Mouse (Mus musculus): ENCODE data around the gene Tnfrsf12a. TPM values are rescaled to one million over a fixed set of nuclear protein-coding genes. Genes with fewer than 3 reads are reported as not detected.
A peak's percentile ranks its signal among the peaks of the same experiment; 100 is the strongest.

The Tnfrsf12a gene
- polyA plus RNA-seq, 1 experiment from 2014 or later = 2.8 TPM

- H3K27ac ChIP-seq = no peak overlapping the region
- H3K4me2 ChIP-seq (replicated peaks) = peak overlapping the region; percentile 41
- H3K9ac ChIP-seq = 0 out of 2 replicates have a peak overlapping the region, but pooled peaks have one; percentile 28
- no peaks in the 10 kb centered on the region for H3K9me3 ChIP-seq (replicated peaks)
- ATAC-seq (ENCODE audit: low FRiP score) = peak; percentile 71
- 17% methylated on average over 22 of the region's 22 CpGs for WGBS
- H3K36me3 ChIP-seq = no peaks in the 10 kb centered on the region
- H3K27me3 ChIP-seq = peaks cover 3% of the 10 kb centered on the region; the same call in 1 of the 2 replicates
- peaks cover 5% of the 10 kb centered on the region; the same call in 1 of the 2 replicates for H3K4me1 ChIP-seq
- H3K4me3 ChIP-seq = peak overlapping the region; percentile 8; the same call in 1 of the 2 replicates
Measured at GRCm38 (mm10) chr17:23630195-23631020, 46.9 kb downstream of the Tnfrsf12a start.

- no peaks in the 10 kb centered on the region for H3K9me3 ChIP-seq (replicated peaks)
- no peak overlapping the region for H3K4me3 ChIP-seq
- H3K27me3 ChIP-seq = peaks cover 3% of the 10 kb centered on the region; the same call in 1 of the 2 replicates
- no peak for ATAC-seq (ENCODE audit: low FRiP score)
- WGBS = 32% methylated on average over 7 of the region's 7 CpGs
- peaks cover 5% of the 10 kb centered on the region; the same call in 1 of the 2 replicates for H3K4me1 ChIP-seq
- H3K4me2 ChIP-seq (replicated peaks) = no peak overlapping the region
- no peak overlapping the region for H3K27ac ChIP-seq
- no peak overlapping the region for H3K9ac ChIP-seq
- no peaks in the 10 kb centered on the region for H3K36me3 ChIP-seq
Measured at GRCm38 (mm10) chr17:23627813-23628212, 49.5 kb downstream of the Tnfrsf12a start.

Other genes starting within 250 kb of the Tnfrsf12a start
- not detected in 2 replicates for gene Vmn2r117, start 197.8 kb downstream of the Tnfrsf12a start, polyA plus RNA-seq (2016; fragmentation: Nextera tagmentation; extraction: Ambion mirVana)
- gene Zfp213, start 113.2 kb downstream of the Tnfrsf12a start, polyA plus RNA-seq (2016; fragmentation: Nextera tagmentation; extraction: Ambion mirVana) = 20.8 and 21.3 TPM in 2 replicates
- gene Zfp13, start 78.0 kb downstream of the Tnfrsf12a start, polyA plus RNA-seq (2016; fragmentation: Nextera tagmentation; extraction: Ambion mirVana) = 24.9 and 26.1 TPM in 2 replicates
- gene Zscan10, start 76.6 kb downstream of the Tnfrsf12a start, polyA plus RNA-seq (2016; fragmentation: Nextera tagmentation; extraction: Ambion mirVana) = 0.46 and 0.93 TPM in 2 replicates
- 1.9 and 2.3 TPM in 2 replicates for gene Mmp25, start 32.2 kb downstream of the Tnfrsf12a start, polyA plus RNA-seq (2016; fragmentation: Nextera tagmentation; extraction: Ambion mirVana)
- gene Bicdl2, start 17.0 kb downstream of the Tnfrsf12a start, polyA plus RNA-seq (2016; fragmentation: Nextera tagmentation; extraction: Ambion mirVana) = 0.50 and 0.57 TPM in 2 replicates
- gene Hcfc1r1, start 3.9 kb downstream of the Tnfrsf12a start, polyA plus RNA-seq (2016; fragmentation: Nextera tagmentation; extraction: Ambion mirVana) = 65.5 and 69.0 TPM in 2 replicates
- 43.8 and 47.5 TPM in 2 replicates for gene Thoc6, start 3.6 kb downstream of the Tnfrsf12a start, polyA plus RNA-seq (2016; fragmentation: Nextera tagmentation; extraction: Ambion mirVana)
- gene Cldn6, start 1.8 kb upstream of the Tnfrsf12a start, polyA plus RNA-seq (2016; fragmentation: Nextera tagmentation; extraction: Ambion mirVana) = 14.6 and 35.0 TPM in 2 replicates
- gene Cldn9, start 6.6 kb upstream of the Tnfrsf12a start, polyA plus RNA-seq (2016; fragmentation: Nextera tagmentation; extraction: Ambion mirVana) = 5.5 and 14.6 TPM in 2 replicates
- gene 1520401A03Rik, start 45.3 kb upstream of the Tnfrsf12a start, polyA plus RNA-seq (2016; fragmentation: Nextera tagmentation; extraction: Ambion mirVana) = 0.21 and 1.2 TPM in 2 replicates
- gene Pkmyt1, start 48.9 kb upstream of the Tnfrsf12a start, polyA plus RNA-seq (2016; fragmentation: Nextera tagmentation; extraction: Ambion mirVana) = 29.1 and 31.2 TPM in 2 replicates
- 40.3 and 41.6 TPM in 2 replicates for gene Paqr4, start 63.4 kb upstream of the Tnfrsf12a start, polyA plus RNA-seq (2016; fragmentation: Nextera tagmentation; extraction: Ambion mirVana)
- gene Kremen2, start 68.4 kb upstream of the Tnfrsf12a start, polyA plus RNA-seq (2016; fragmentation: Nextera tagmentation; extraction: Ambion mirVana) = 2.9 and 5.7 TPM in 2 replicates
- 203 and 212 TPM in 2 replicates for gene Flywch1, start 94.1 kb upstream of the Tnfrsf12a start, polyA plus RNA-seq (2016; fragmentation: Nextera tagmentation; extraction: Ambion mirVana)
- gene Flywch2, start 108.6 kb upstream of the Tnfrsf12a start, polyA plus RNA-seq (2016; fragmentation: Nextera tagmentation; extraction: Ambion mirVana) = 48.1 and 49.4 TPM in 2 replicates
- 670 and 682 TPM in 2 replicates for gene Srrm2, start 113.1 kb upstream of the Tnfrsf12a start, polyA plus RNA-seq (2016; fragmentation: Nextera tagmentation; extraction: Ambion mirVana)
- 1,047 and 1,117 TPM in 2 replicates for gene Elob, start 151.7 kb upstream of the Tnfrsf12a start, polyA plus RNA-seq (2016; fragmentation: Nextera tagmentation; extraction: Ambion mirVana)
- 0.26 TPM in 1 of 2 replicates, not detected in the other for gene Prss33, start 158.6 kb upstream of the Tnfrsf12a start, polyA plus RNA-seq (2016; fragmentation: Nextera tagmentation; extraction: Ambion mirVana)
- not detected in 2 replicates for gene Prss32, start 166.4 kb upstream of the Tnfrsf12a start, polyA plus RNA-seq (2016; fragmentation: Nextera tagmentation; extraction: Ambion mirVana)
- gene Prss41, start 166.7 kb upstream of the Tnfrsf12a start, polyA plus RNA-seq (2016; fragmentation: Nextera tagmentation; extraction: Ambion mirVana) = 0.72 and 1.3 TPM in 2 replicates
- gene Prss21, start 190.6 kb upstream of the Tnfrsf12a start, polyA plus RNA-seq (2016; fragmentation: Nextera tagmentation; extraction: Ambion mirVana) = not detected in 2 replicates
- gene Dcpp1, start 203.4 kb upstream of the Tnfrsf12a start, polyA plus RNA-seq (2016; fragmentation: Nextera tagmentation; extraction: Ambion mirVana) = not detected in 2 replicates
- gene Dcpp2, start 203.4 kb upstream of the Tnfrsf12a start, polyA plus RNA-seq (2016; fragmentation: Nextera tagmentation; extraction: Ambion mirVana) = not detected in 2 replicates
- gene Dcpp3, start 240.0 kb upstream of the Tnfrsf12a start, polyA plus RNA-seq (2016; fragmentation: Nextera tagmentation; extraction: Ambion mirVana) = not detected in 2 replicates

Measured in hindbrain, embryonic 12.5 days (tissue).